Mouse (Mus musculus): ENCODE results near the gene Tmem53.

GRCm38 (mm10) chr4:117284363-117284762 lies 32.6 kb downstream of the Tmem53 start:
- TF ChIP-seq CTCF (IDR thresholded peaks at IDR 0.05; ENCODE audit: extremely low read depth, insufficient read length, insufficient replicate concordance, low read depth, low read length) (no peak), POLR2A (IDR thresholded peaks at IDR 0.05; ENCODE audit: low read depth, low read length) (no peak)
